22 mouse cellular contexts compared by ENCODE assay signal in genomic region chr6:119470777-119471176, GRCm38 (mm10). TPM values are rescaled to one million over a fixed set of nuclear protein-coding genes. Genes with fewer than 3 reads are reported as not detected.
DNase-seq lines count a peak whose midpoint lies in the region; ATAC-seq and TF ChIP-seq lines count a peak whose summit lies in the region.
"Had no signal": no experiment of that assay in that cellular context is flagged by ENCODE, and none has a peak within 500 bp of the region (broad histone marks: within the 10 kb centered on the region; RNA-seq: fewer than 3 reads in every experiment).

No protein-coding gene starts in this region.

- H3K9ac ChIP-seq in MEL (ENCODE audit: control insufficient read depth, low read depth, low read length, poor library complexity, severe bottlenecking), result no peak overlapping the region
- H3K9ac ChIP-seq: embryonic facial prominence, embryonic 12.5 days; forebrain, embryonic 13.5 days; forebrain, embryonic 15.5 days; forebrain, postnatal 0 days had no signal

- H3K27me3 ChIP-seq in MEL (ENCODE audit: control insufficient read depth in 1 of 2, insufficient read depth in 2 of 2, low read length in 2 of 2), result no peaks in the 10 kb centered on the region
- H3K27me3 ChIP-seq: embryonic facial prominence, embryonic 12.5 days; forebrain, embryonic 13.5 days; forebrain, embryonic 15.5 days; Patski had no signal

- H3K9me3 ChIP-seq in MEL (replicated peaks; ENCODE audit: insufficient read depth, low read length), result no peaks in the 10 kb centered on the region
- H3K9me3 ChIP-seq: embryonic facial prominence, embryonic 10.5 days; embryonic facial prominence, embryonic 12.5 days; forebrain, embryonic 13.5 days; forebrain, embryonic 15.5 days had no signal

- TF ChIP-seq EP300 in MEL (IDR thresholded peaks at IDR 0.05; ENCODE audit: low read depth in 1 of 2, low read length in 2 of 2), result 0 out of 4 replicates have a peak, but pooled peaks of 1 of the 2 experiments have one; percentile 13

- H3K36me3 ChIP-seq in MEL (ENCODE audit: control insufficient read depth in 1 of 2, insufficient read depth in 2 of 2, low read length in 2 of 2) (peaks cover 0 to 19% of the 10 kb centered on the region in 2 experiments; a peak in 2 of 4 replicates), macrophage (ENCODE audit: inconsistent target) (no peaks in the 10 kb centered on the region)
- H3K36me3 ChIP-seq: embryonic facial prominence, embryonic 10.5 days; embryonic facial prominence, embryonic 12.5 days; forebrain, embryonic 15.5 days had no signal

- peak; percentile 50 for DNase-seq in MEL (ENCODE audit: low read depth, low spot score)
- no peak for DNase-seq in layer of hippocampus, postnatal 36 days
- DNase-seq in frontal cortex, adult 2 months (ENCODE audit: extremely low spot score in 1 of 2, low spot score in 1 of 2), result no peak
- no peak for DNase-seq in kidney, adult 8-10 months
- DNase-seq: adrenal gland, adult 2 months; adrenal gland, postnatal 10 days; adrenal gland, postnatal 25 days; cerebellum, adult 11-12 months; cerebellum, adult 2 months; cerebellum, adult 9-10 months; cerebellum, postnatal 10 days; cerebellum, postnatal 25 days; forebrain, postnatal 0 days had no signal

- WGBS in macrophage (ENCODE audit: missing documents), result 59% methylated on average over 3 of the region's 3 CpGs

- peaks cover 12 to 20% of the 10 kb centered on the region in 2 experiments for H3K4me1 ChIP-seq in MEL (ENCODE audit: control insufficient read depth in 1 of 2, insufficient read depth in 2 of 2, low read length in 2 of 2)
- H3K4me1 ChIP-seq in bone marrow macrophage, adult 2 months (ENCODE audit: control insufficient read depth, insufficient read depth, low read length), result peaks cover 35% of the 10 kb centered on the region
- H3K4me1 ChIP-seq: forebrain, embryonic 13.5 days; forebrain, embryonic 15.5 days had no signal

- TF ChIP-seq CTCF in MEL (IDR thresholded peaks at IDR 0.05 in 2 of 3, conservative IDR thresholded peaks at IDR 0.05 in 1 of 3; ENCODE audit: control insufficient read depth in 1 of 3, insufficient read depth in 1 of 3, low read depth in 2 of 3, low read length in 3 of 3, poor library complexity in 1 of 3, severe bottlenecking in 1 of 3), result no peak
- no peak for TF ChIP-seq CTCF in bone marrow macrophage, adult 2 months (IDR thresholded peaks at IDR 0.05; ENCODE audit: low read depth, low read length)

- H3K27ac ChIP-seq in MEL (ENCODE audit: control insufficient read depth, low read depth, low read length) (no peak overlapping the region), macrophage (peak overlapping the region; percentile 32; the same call in 1 of the 2 replicates)
- H3K27ac ChIP-seq in bone marrow macrophage, adult 2 months (ENCODE audit: insufficient read depth, low read depth, low read length), result peak overlapping the region; percentile 61
- H3K27ac ChIP-seq: embryonic facial prominence, embryonic 10.5 days; embryonic facial prominence, embryonic 12.5 days; forebrain, embryonic 13.5 days; forebrain, embryonic 15.5 days had no signal

- peak; percentile 53 for ATAC-seq in megakaryocyte progenitor cell, adult 5-6 weeks (replicated peaks; ENCODE audit: poor library complexity)
- no peak for ATAC-seq in frontal cortex, adult (ENCODE audit: low TSS enrichment)
- ATAC-seq: forebrain, embryonic 13.5 days; forebrain, embryonic 15.5 days; forebrain, postnatal 0 days; Patski had no signal

- H3K4me3 ChIP-seq in MEL (ENCODE audit: control insufficient read depth in 1 of 2, insufficient read depth in 1 of 2, low read depth in 2 of 2, low read length in 2 of 2), result no peak overlapping the region
- no peak overlapping the region for H3K4me3 ChIP-seq in bone marrow macrophage, adult 2 months (ENCODE audit: insufficient read depth, low read length)
- H3K4me3 ChIP-seq in macrophage (ENCODE audit: inconsistent target), result no peak overlapping the region
- H3K4me3 ChIP-seq: embryonic facial prominence, embryonic 10.5 days; embryonic facial prominence, embryonic 12.5 days; forebrain, embryonic 13.5 days; forebrain, embryonic 15.5 days had no signal

- TF ChIP-seq RAD21 in MEL (IDR thresholded peaks at IDR 0.05; ENCODE audit: low read depth, low read length), result no peak

- no peak for TF ChIP-seq POLR2A in MEL (IDR thresholded peaks at IDR 0.05; ENCODE audit: control insufficient read depth in 1 of 2, insufficient read depth in 1 of 2, low read depth in 1 of 2, low read length in 2 of 2, poor library complexity in 1 of 2)
- no peak for TF ChIP-seq POLR2A in bone marrow macrophage, adult 2 months (IDR thresholded peaks at IDR 0.05; ENCODE audit: borderline replicate concordance, low read depth, low read length)

- H3K79me2 ChIP-seq in MEL (ENCODE audit: control insufficient read depth, insufficient read depth, low read length, poor library complexity) (no peaks in the 10 kb centered on the region), macrophage (ENCODE audit: inconsistent target) (no peaks in the 10 kb centered on the region)

TF ChIP-seq in MEL, 35 proteins besides CTCF, POLR2A, EP300 and RAD21:
- TF ChIP-seq POLR2AphosphoS5 (IDR thresholded peaks at IDR 0.05; ENCODE audit: borderline replicate concordance, low read depth, low read length) (no peak), HCFC1 (IDR thresholded peaks at IDR 0.05; ENCODE audit: low read depth, low read length) (no peak), SMC3 (IDR thresholded peaks at IDR 0.05; ENCODE audit: low read depth, low read length) (no peak), USF1 (IDR thresholded peaks at IDR 0.05; ENCODE audit: low read depth, low read length) (no peak), E2F4 (IDR thresholded peaks at IDR 0.05; ENCODE audit: borderline replicate concordance, low read depth, low read length) (no peak)

RNA-seq across cellular contexts. Expression of gene Fbxl14, which starts 8.7 kb away (rescaled TPM):
- total RNA-seq in MEL (2012; rRNA removed), result 58.1 and 59.7 TPM in 2 replicates
- polyA plus RNA-seq in MEL (2012; ENCODE audit: insufficient read depth in 1 of 2, insufficient read length in 2 of 2, low read depth in 1 of 2, low replicate concordance in 2 of 2, missing spikeins in 1 of 2), result 10 to 100 TPM in 1 of 2 experiments, not detected in 1; 65.4 TPM
- polyA plus RNA-seq in bone marrow macrophage, adult 2 months (2012; ENCODE audit: insufficient read depth, insufficient read length, missing spikeins), result 30.7 and 34.3 TPM in 2 replicates
- 10 to 100 TPM in 5 of 26 experiments, 1 to 10 TPM in 21; 1.3 to 13.3 (median 4.3) TPM for total RNA-seq in macrophage (2018; cell fraction: chromatin; rRNA removed)
- 10 to 100 TPM; 12.1 to 27.8 (median 20.1) TPM for total RNA-seq in macrophage (2018; cell fraction: cytosol; rRNA removed)
- 10 to 100 TPM in 20 of 26 experiments, 1 to 10 TPM in 6; 7.9 to 40.7 (median 20.2) TPM for total RNA-seq in macrophage (2018; cell fraction: nucleus; rRNA removed)
- 15.0 to 19.3 TPM (median 15.8 TPM) in 3 replicates for polyA plus RNA-seq in macrophage (2018)
- total RNA-seq in megakaryocyte progenitor cell, adult 5-6 weeks (2015), result 45.5 and 47.0 TPM in 2 replicates
- 43.8 and 47.6 TPM in 2 replicates for total RNA-seq in megakaryocyte progenitor cell, adult 5-6 weeks (2017)
- total RNA-seq in layer of hippocampus, postnatal 36 days (2021), result 10 to 100 TPM; 31.6 to 33.6 TPM
- polyA plus RNA-seq in frontal cortex, adult 2 months (2012; rRNA removed), result 30.9 and 33.7 TPM in 2 replicates

RNA-seq across cellular contexts. Expression of gene Adipor2, which starts 53.3 kb away (rescaled TPM):
- total RNA-seq in MEL (2012; rRNA removed), result 37.9 and 41.3 TPM in 2 replicates
- 10 to 100 TPM in 1 of 2 experiments, not detected in 1; 37.6 TPM for polyA plus RNA-seq in MEL (2012; ENCODE audit: insufficient read depth in 1 of 2, insufficient read length in 2 of 2, low read depth in 1 of 2, low replicate concordance in 2 of 2, missing spikeins in 1 of 2)
- polyA plus RNA-seq in bone marrow macrophage, adult 2 months (2012; ENCODE audit: insufficient read depth, insufficient read length, missing spikeins), result 67.6 and 71.2 TPM in 2 replicates
- total RNA-seq in macrophage (2018; cell fraction: chromatin; rRNA removed), result 10 to 100 TPM in 25 of 26 experiments, 1 to 10 TPM in 1; 9.1 to 30.1 (median 20.5) TPM
- total RNA-seq in macrophage (2018; cell fraction: cytosol; rRNA removed), result 10 to 100 TPM; 42.9 to 63.6 (median 57.2) TPM
- 10 to 100 TPM; 17.8 to 62.8 (median 40.8) TPM for total RNA-seq in macrophage (2018; cell fraction: nucleus; rRNA removed)
- 38.1 to 45.9 TPM (median 44.4 TPM) in 3 replicates for polyA plus RNA-seq in macrophage (2018)
- total RNA-seq in megakaryocyte progenitor cell, adult 5-6 weeks (2015), result 57.1 and 64.4 TPM in 2 replicates
- total RNA-seq in megakaryocyte progenitor cell, adult 5-6 weeks (2017), result 71.4 and 85.8 TPM in 2 replicates
- 10 to 100 TPM; 36.2 to 41.5 TPM for total RNA-seq in layer of hippocampus, postnatal 36 days (2021)
- 32.5 and 36.8 TPM in 2 replicates for polyA plus RNA-seq in frontal cortex, adult 2 months (2012; rRNA removed)
